Mouse (Mus musculus) R1 (cell line): ENCODE measurements around the gene 4930568D16Rik.

Source experiments
- DNase-seq: peaks from one replicate; pipeline ENCODE4 v3.0.0-alpha.2; 2018; ENCODE audit warnings: low read depth, low spot score

Gene 4930568D16Rik

GRCm38 (mm10) chr2:35367629-35368028 is at the start of gene 4930568D16Rik:
Gene 4930568D16Rik, minus strand, starts transcription at chr2:35367729.
- DNase-seq, result peak; percentile 53

DNA sequence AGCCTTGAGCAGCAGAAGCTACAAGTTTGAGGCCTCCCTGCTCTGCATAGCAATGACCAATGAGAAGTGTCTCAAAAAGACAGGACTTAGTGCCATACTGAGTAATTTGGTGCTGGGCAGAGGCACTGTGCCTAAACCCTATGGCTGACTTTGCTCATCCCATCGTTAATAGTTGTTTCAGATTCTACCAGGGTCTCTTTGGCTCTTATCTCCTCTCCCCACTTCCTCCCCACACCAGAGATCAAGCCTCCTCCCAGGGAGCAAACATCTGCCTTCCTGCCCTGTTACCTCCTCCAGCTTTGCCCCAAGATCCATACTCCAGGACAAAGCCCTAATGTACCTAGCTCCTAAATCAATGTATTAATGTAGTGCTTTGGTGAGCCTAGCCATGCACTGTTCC is 49.7 kb upstream of the 4930568D16Rik start:
- DNase-seq, result no peak

DNA sequence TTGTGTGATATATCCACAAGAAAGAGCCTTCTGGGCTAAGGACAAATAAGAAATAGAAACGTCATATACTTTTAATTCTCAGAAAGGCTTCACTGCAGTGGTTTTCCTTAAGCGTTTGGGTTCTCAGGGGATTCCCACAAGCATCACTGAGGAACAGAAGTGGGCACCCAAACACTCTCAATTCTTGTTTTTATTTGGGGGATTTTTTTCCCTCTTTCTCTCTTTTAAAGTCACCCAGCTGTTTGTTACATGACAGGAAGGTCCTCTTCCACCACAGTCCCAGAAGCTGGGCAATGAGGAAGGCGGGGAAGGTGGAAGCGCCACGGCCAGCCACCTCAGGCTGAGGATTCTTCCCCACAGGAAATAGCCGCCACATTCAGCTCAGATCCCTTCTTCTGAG is 48.9 kb upstream of the 4930568D16Rik start:
- no peak for DNase-seq

GRCm38 (mm10) chr2:35412810-35413209 is 45.3 kb upstream of the 4930568D16Rik start:
- DNase-seq, result no peak

GRCm38 (mm10) chr2:35412246-35412645 is 44.7 kb upstream of the 4930568D16Rik start:
- DNase-seq, result no peak

- DNase-seq, result no peak
These were observed 44.2 kb upstream of the 4930568D16Rik start for GRCm38 (mm10) chr2:35411640-35412190.

GRCm38 (mm10) chr2:35409466-35409865 is 41.9 kb upstream of the 4930568D16Rik start:
- no peak for DNase-seq

- DNase-seq, result no peak
These were observed 41.0 kb upstream of the 4930568D16Rik start for GRCm38 (mm10) chr2:35408409-35409110.

GRCm38 (mm10) chr2:35407878-35408277 is 40.3 kb upstream of the 4930568D16Rik start:
- DNase-seq, result no peak

- no peak for DNase-seq
These were observed 39.7 kb upstream of the 4930568D16Rik start for GRCm38 (mm10) chr2:35407266-35407665.

GRCm38 (mm10) chr2:35406611-35407010 is 39.1 kb upstream of the 4930568D16Rik start:
- no peak for DNase-seq

DNA sequence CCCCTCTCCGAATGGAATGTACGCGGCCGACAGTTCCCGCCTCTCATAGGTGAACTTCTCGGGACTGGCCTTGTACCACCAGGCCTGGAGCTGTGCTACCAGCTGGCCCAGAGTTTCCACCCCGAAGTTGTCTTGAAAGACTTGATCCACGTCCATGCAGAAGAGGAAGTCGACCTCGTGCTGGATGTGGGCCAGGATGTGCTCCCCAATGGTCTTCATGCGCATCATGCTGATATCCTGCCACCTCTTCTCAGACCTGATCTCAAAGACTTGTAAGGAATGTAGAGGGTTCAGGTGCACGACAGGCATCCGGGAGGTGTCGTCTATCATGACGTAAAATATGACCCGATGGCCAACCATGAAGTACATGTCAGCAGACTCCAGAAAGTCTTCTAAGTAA is 34.9 kb upstream of the 4930568D16Rik start:
- peak; percentile 10 for DNase-seq

DNA sequence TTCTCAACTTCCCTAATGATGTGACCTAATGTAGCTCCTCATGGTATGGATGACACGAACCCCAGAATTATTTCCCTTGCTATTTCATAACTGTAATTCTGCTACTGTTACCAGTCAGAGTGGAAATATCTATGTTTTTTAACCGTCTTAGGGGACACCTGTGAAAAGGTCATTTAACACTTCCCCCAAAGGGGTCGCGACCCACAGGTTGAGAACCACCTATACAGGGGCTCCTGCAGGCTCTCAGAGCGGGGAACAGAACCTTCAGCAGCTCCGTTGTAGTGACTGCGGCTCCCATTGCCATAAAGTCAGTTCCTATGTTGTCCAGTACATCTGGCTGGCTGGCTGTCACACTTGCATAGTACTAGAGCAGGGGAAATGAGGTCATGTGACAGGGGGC is 33.2 kb upstream of the 4930568D16Rik start:
- DNase-seq, result no peak

- peak; percentile 52 for DNase-seq
These were observed 30.8 kb upstream of the 4930568D16Rik start for GRCm38 (mm10) chr2:35398184-35398828.

- peak; percentile 75 for DNase-seq
These were observed 30.2 kb upstream of the 4930568D16Rik start for GRCm38 (mm10) chr2:35397590-35398173.

DNA sequence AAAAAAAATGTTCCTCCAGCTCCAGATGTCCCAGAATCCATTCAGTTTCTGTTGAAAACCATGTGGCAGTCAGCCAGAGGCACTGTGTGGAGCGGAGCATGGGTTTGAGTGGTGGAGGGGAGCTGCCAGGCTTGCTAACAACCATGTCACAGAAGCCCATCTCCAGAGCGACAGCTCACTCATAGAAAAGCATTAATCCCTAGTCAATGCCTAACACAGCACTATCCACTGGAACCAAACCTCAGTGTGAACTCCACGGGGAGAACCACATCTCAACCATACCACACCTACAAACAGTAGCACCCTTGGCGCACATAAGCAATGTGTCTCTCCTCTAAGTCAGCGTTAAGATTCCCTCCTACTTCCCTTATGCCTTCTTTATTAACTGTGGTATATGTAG is 29.6 kb upstream of the 4930568D16Rik start, which contains the start of gene 4930402F06Rik:
TSS of gene 4930402F06Rik (minus strand) at position 80 of the 400 bp plus-strand sequence.
- no peak for DNase-seq

GRCm38 (mm10) chr2:35385441-35385871 is 17.9 kb upstream of the 4930568D16Rik start:
- DNase-seq, result no peak

GRCm38 (mm10) chr2:35379306-35379705 is 11.8 kb upstream of the 4930568D16Rik start:
- DNase-seq, result no peak

GRCm38 (mm10) chr2:35377600-35377999 is 10.1 kb upstream of the 4930568D16Rik start:
- DNase-seq, result no peak

GRCm38 (mm10) chr2:35373003-35373402 is 5.5 kb upstream of the 4930568D16Rik start:
- DNase-seq, result peak; percentile 44

DNA sequence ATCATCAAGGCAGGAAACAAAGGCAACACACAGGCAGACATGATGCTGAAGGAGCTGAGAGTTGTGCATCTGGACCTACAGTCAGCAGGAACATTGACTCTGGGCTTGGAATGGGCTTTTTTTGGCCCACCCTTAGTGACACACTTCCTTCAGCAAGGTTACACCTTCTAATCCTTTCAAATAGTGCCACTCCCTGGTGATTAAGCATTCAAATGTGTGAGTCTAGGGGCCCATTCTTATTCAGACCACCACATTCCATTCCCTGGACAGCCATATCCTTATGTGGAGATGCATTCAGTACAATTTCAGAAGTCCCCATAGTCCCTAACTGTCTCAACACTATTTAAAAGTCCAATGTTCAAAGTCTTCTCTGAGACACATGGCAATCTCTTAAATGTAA is 3.2 kb upstream of the 4930568D16Rik start:
- peak; percentile 87 for DNase-seq

GRCm38 (mm10) chr2:35349184-35349583 is 18.3 kb downstream of the 4930568D16Rik start:
- peak; percentile 48 for DNase-seq
